Mouse (Mus musculus) liver, adult 2 months (tissue): ENCODE data around the gene Nr3c2. TPM values are rescaled to one million over a fixed set of nuclear protein-coding genes. Genes with fewer than 3 reads are reported as not detected.

Experiments
- DNase-seq: peaks from one replicate; pipeline ENCODE4 v3.0.0-alpha.2; 2011; ENCODE audit warnings: low read depth, low spot score; ENCODE audit errors: extremely low read depth
- H3K27ac ChIP-seq: fragments of 200-500 bp; replicated peaks from 2 replicates; pipeline ENCODE4 v1.5.1; 2012; ENCODE audit warnings: low read depth, mild to moderate bottlenecking, control low read depth, inconsistent platforms, low read length; ENCODE audit not compliant: insufficient read depth
- H3K27me3 ChIP-seq: fragments of 200-500 bp; 2 replicates; pipeline ENCODE4 v1.6.1; 2012; ENCODE audit warnings: mild to moderate bottlenecking, moderate library complexity, low read length, inconsistent platforms; ENCODE audit not compliant: control insufficient read depth, insufficient read depth
- H3K36me3 ChIP-seq: fragments of 200-500 bp; 2 replicates; pipeline ENCODE4 v1.6.1; 2012; ENCODE audit warnings: low read length, inconsistent platforms; ENCODE audit not compliant: control insufficient read depth, insufficient read depth
- H3K4me1 ChIP-seq: fragments of 200-500 bp; 2 replicates; pipeline ENCODE4 v1.6.1; 2011; ENCODE audit warnings: low read length; ENCODE audit not compliant: control insufficient read depth, insufficient read depth
- H3K4me3 ChIP-seq: fragments of 200-500 bp; 2 replicates; pipeline ENCODE4 v1.5.1; 2011; ENCODE audit warnings: low read depth, mild to moderate bottlenecking, control low read depth, low read length, moderate library complexity; ENCODE audit not compliant: insufficient read depth
- H3K79me2 ChIP-seq: fragments of 200-500 bp; 2 replicates; pipeline ENCODE4 v1.6.1; 2012; ENCODE audit warnings: inconsistent platforms, mild to moderate bottlenecking, low read length, moderate library complexity; ENCODE audit not compliant: control insufficient read depth, insufficient read depth
- H3K9ac ChIP-seq: fragments of 200-500 bp; 2 replicates; pipeline ENCODE4 v1.6.1; 2012; ENCODE audit warnings: low read depth, mild to moderate bottlenecking, control low read depth, inconsistent platforms, low read length
- CTCF ChIP-seq: fragments of 200-500 bp; IDR thresholded peaks from 2 replicates; pipeline ENCODE4 v1.5.1; 2011; ENCODE audit warnings: low read depth, low read length, control low read depth
- POLR2A ChIP-seq: fragments of 200-500 bp; IDR thresholded peaks from 2 replicates; pipeline ENCODE4 v1.6.1; 2011; ENCODE audit warnings: low read length, control low read depth; ENCODE audit not compliant: insufficient read depth; ENCODE audit errors: extremely low read depth
- WGBS: fragments of 180-500 bp; shearing (Covaris S2); methylation state at CpG from one replicate; pipeline ENCODE4 v1.1.7; 2018; 5-methylcytosine and 5-hydroxymethylcytosine counted together
- polyA plus RNA-seq: library from polyadenylated mRNA; depleted of rRNA; stranded (reverse); fragments of >200 nt; gene quantifications from 2 replicates; pipeline ENCODE4 v1.2.3, GENCODE M21; 2012
- total RNA-seq: library from RNA; depleted of rRNA; stranded (reverse); fragments of >200 nt; gene quantifications from 2 replicates; pipeline ENCODE4 v1.2.3, GENCODE M21; 2014

Gene Nr3c2
- total and polyA plus RNA-seq, 2 experiments, result 4.7 to 14.8 TPM

DNA sequence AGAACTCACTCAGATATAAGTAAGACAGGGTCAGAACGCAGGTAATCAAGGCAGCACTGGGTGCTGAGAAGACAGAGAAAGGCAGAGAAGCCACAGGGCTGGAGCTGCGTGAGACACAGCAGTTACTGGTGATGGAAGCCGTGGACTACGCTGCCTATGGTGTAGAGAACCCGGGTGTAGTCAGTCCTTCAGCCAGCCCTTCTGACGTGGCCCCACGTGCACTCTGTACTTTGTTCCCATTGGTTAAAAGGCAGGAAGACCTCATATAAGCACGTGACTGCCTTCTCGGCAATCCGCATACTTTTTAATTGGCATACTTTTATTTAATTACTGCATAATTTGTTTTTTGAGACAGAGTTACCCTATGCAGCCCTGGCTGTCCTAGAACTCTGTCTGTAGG lies 198.9 kb downstream of the Nr3c2 start:
- WGBS, result 73% methylated on average over 10 of the region's 10 CpGs
- no peaks in the 10 kb centered on the region for H3K27me3 ChIP-seq
- peaks cover 11% of the 10 kb centered on the region for H3K4me1 ChIP-seq
- H3K4me3 ChIP-seq, result no peak overlapping the region
- TF ChIP-seq POLR2A (no peak), CTCF (no peak)
- no peak overlapping the region for H3K27ac ChIP-seq
- H3K36me3 ChIP-seq, result no peaks in the 10 kb centered on the region
- peak; percentile 61 for DNase-seq
- peaks cover 3% of the 10 kb centered on the region; the same call in 1 of the 2 replicates for H3K79me2 ChIP-seq
- H3K9ac ChIP-seq, result no peak overlapping the region

DNA sequence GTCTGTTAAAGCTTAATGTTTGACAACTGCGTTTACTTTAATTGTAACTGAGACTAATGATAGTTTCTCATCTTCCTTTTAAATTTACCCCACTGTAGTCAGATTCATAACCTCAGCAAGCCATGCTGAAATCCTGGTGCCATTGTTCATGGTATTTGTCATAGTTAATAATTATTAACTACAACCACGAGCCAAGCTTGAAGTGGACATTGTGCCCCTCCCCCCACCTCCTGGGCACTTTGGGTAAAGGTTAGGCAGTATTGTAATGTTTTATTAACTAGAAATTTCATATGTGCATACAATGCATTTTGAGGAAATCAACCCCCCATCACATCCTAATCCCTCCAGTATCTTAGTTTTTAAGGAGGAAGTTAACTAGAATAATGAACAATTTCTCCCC lies 201.1 kb downstream of the Nr3c2 start:
- DNase-seq, result peak; percentile 84
- H3K79me2 ChIP-seq, result peaks cover 3% of the 10 kb centered on the region; the same call in 1 of the 2 replicates
- WGBS, result 48% methylated on average over 2 of the region's 2 CpGs
- no peak overlapping the region for H3K9ac ChIP-seq
- no peak overlapping the region for H3K27ac ChIP-seq
- TF ChIP-seq CTCF, result no peak
- TF ChIP-seq POLR2A, result no peak
- no peaks in the 10 kb centered on the region for H3K27me3 ChIP-seq
- H3K4me3 ChIP-seq, result no peak overlapping the region
- no peaks in the 10 kb centered on the region for H3K36me3 ChIP-seq
- peaks cover 11% of the 10 kb centered on the region for H3K4me1 ChIP-seq

DNA sequence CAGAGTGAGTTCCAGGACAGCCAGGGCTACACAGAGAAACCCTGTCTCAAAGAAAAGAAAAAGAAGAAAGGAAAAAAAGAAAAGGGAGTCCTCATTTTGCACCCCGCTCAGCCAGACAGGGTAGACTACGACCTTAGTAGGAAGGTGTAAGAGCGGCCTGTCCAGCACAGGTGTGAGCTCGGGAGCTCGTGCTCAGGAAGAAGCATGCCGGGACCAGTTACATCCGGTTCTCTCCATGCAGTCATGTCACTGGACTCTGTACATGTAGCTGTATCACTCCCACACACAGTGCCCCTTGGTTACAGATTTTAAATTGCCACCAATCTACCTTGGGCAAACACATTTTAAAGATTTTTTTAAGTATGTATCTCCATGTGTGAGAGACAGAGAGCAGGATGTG lies 203.6 kb downstream of the Nr3c2 start:
- TF ChIP-seq POLR2A, result no peak
- no peak for TF ChIP-seq CTCF
- WGBS, result 89% methylated on average over 7 of the region's 7 CpGs
- no peak overlapping the region for H3K27ac ChIP-seq
- no peaks in the 10 kb centered on the region for H3K27me3 ChIP-seq
- no peak overlapping the region for H3K9ac ChIP-seq
- no peak overlapping the region for H3K4me3 ChIP-seq
- peaks cover 11% of the 10 kb centered on the region for H3K4me1 ChIP-seq
- no peaks in the 10 kb centered on the region for H3K36me3 ChIP-seq
- DNase-seq, result no peak
- H3K79me2 ChIP-seq, result peaks cover 3% of the 10 kb centered on the region; the same call in 1 of the 2 replicates

DNA sequence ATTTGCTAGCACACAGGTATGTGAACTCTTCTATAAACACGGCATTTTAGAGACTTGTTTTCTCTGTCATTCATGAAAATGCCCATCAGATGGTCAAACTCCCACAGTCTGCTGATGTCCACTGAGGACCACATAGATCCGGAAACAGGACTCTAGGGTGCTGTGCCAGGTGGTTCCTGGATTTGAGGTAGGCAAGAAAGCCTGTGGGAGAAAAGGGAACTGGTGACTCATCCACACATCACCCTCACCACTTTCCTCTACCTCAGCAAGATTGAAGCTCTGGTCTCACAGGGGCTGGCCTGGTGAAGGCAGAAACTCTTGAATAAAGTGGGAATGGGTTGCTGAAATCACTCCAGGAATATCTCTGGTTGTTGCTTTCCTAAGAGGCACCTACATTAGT lies 213.5 kb downstream of the Nr3c2 start:
- Histone ChIP-seq H3K27ac (no peak overlapping the region), H3K4me1 (no peaks in the 10 kb centered on the region), H3K9ac (no peak overlapping the region), H3K4me3 (no peak overlapping the region), H3K79me2 (peaks cover 2% of the 10 kb centered on the region; the same call in 1 of the 2 replicates), H3K27me3 (no peaks in the 10 kb centered on the region), H3K36me3 (no peaks in the 10 kb centered on the region)
- 96% methylated on average over 2 of the region's 2 CpGs for WGBS
- no peak for DNase-seq
- no peak for TF ChIP-seq CTCF
- no peak for TF ChIP-seq POLR2A

DNA sequence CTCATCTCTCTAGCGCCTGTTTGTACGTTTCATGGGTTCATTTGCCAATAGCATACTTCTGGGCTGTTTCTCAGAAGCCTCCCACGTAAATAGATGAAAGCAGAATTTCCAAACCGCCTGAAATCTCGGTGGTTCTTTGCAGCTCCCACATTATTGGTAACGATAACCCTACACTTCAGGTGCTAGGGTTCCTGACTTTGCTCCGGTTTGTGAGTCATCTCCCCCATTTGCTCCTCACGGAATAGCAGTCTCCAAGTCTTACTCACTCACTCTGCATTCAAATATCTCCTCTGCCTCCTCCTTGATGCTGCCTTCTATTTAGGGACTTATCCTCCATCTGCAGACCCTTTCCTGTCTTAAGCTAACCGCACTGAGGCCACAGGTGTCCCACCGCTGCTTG lies 215.5 kb downstream of the Nr3c2 start:
- DNase-seq, result no peak
- H3K4me1 ChIP-seq, result no peaks in the 10 kb centered on the region
- peaks cover 2% of the 10 kb centered on the region; the same call in 1 of the 2 replicates for H3K79me2 ChIP-seq
- no peak overlapping the region for H3K9ac ChIP-seq
- WGBS, result 74% methylated on average over 10 of the region's 10 CpGs
- no peak overlapping the region for H3K27ac ChIP-seq
- no peaks in the 10 kb centered on the region for H3K27me3 ChIP-seq
- H3K4me3 ChIP-seq, result no peak overlapping the region
- H3K36me3 ChIP-seq, result no peaks in the 10 kb centered on the region
- no peak for TF ChIP-seq POLR2A
- TF ChIP-seq CTCF, result no peak

DNA sequence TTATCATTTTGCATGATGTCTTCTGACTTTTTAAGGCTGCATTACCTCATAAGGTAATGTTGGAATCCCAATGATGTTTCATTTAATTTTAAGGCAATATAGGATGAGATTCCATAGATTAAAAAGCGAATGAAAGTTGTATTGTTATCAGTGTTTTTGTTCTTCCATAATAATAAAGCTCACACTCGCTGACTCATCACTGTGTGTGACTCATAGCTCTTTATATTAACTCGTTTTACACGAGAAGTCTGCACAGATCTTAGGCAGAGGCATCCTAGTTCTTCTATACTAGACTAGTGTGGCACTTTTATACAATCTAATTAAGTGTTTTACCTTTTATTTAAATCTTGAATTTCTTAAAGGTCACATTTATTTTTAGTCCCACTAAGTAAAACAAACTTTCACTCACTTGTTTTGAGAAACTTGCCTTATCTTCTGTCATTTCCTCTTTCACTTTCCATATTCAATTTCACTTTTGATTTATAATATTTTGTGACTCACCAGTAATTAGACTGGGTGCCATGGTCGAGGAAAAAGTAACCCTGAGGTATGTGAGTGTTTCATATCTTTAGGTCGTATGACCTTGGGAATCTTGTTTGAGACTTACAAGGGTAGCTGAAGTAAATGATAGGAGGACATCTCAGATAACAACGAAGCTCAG lies 217.3 kb downstream of the Nr3c2 start:
- Histone ChIP-seq H3K4me3 (no peak overlapping the region), H3K4me1 (no peaks in the 10 kb centered on the region; the same call in 1 of the 2 replicates), H3K36me3 (no peaks in the 10 kb centered on the region), H3K79me2 (no peaks in the 10 kb centered on the region), H3K27ac (no peak overlapping the region), H3K9ac (no peak overlapping the region), H3K27me3 (no peaks in the 10 kb centered on the region)
- no peak for DNase-seq
- 67% methylated on average over 7 of the region's 7 CpGs for WGBS
- TF ChIP-seq POLR2A (no peak), CTCF (no peak)
